Mouse (Mus musculus): ENCODE data around the gene Hmgn5. TPM values are rescaled to one million over a fixed set of nuclear protein-coding genes. Genes with fewer than 3 reads are reported as not detected.
A peak's percentile ranks its signal among the peaks of the same experiment; 100 is the strongest.

Hmgn5 gene
- 1 to 10 TPM; 8.2 to 9.3 TPM for total RNA-seq (2021)

DNA sequence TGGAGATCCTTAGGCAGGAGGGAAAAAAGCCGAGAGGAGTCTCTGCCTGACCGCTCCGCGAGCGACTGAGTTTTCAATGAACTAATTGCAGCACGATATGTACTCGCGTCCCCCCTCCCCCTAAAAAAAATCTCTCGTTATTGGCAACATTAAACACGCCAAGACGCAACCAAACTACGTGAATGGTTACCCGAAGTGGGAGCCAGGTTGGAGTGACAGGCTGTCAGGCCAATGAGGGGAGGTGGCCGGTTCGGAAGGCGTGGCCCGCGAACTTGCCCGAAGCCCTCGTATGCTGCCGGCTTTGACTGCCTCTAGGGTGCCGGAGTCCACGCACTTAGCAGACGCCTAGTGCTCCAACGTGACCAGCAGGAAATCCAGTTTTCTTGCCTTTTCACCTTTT lies at the start of gene Hmgn5:
Hmgn5 (minus strand) TSS at position 122 of the 400 bp plus-strand sequence.
- intact Hi-C loops (cut with DNase I), result loop anchor here (5.0 kb wide), 3 partner anchors 84 to 224 kb away; partner anchors contain the start of genes Brwd3 and Sh3bgrl
- DNase-seq (ENCODE audit: low spot score), result peak; percentile 86

DNA sequence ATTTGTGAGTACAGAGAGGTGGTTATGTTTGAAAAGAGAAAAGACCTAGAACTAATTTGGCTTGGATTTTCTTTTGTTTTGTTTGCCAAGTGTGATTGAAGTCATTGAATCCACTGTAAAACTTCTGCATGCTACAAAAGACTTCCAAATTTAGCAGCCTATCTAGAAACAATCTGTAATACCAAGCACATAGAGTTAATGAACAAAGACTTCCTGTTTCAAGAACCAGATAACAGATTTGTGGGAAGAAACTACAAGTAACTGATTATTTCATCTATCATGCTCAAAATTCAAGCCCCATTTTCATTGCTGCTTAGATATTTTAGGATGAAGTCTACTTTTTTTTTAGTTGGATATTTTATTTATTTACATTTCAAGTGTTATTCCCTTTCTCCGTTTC lies 34.6 kb upstream of the Hmgn5 start:
- DNase-seq (ENCODE audit: low spot score), result no peak
- intact Hi-C loops (cut with DNase I), result no loop called here

DNA sequence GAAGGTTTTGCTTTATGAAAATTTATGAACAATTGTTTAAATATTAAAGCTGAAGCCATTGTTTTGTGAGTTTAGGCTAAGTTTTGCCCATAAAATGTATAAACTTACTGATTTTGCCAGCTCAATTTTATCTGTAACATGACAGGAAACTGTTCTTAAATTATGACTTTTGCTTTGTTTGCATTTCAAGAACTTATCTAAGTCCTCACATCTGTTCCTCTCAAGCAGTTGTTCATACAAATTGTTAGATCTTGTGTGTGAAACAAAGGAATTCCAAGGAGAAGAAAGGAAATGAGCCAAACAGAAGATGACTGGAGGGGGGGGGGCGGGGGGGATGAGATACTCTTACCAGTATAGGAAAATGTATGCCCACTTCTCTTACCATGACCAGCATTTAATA lies 13.0 kb upstream of the Hmgn5 start:
- intact Hi-C loops (cut with DNase I), result no loop called here
- DNase-seq (ENCODE audit: low spot score), result no peak

DNA sequence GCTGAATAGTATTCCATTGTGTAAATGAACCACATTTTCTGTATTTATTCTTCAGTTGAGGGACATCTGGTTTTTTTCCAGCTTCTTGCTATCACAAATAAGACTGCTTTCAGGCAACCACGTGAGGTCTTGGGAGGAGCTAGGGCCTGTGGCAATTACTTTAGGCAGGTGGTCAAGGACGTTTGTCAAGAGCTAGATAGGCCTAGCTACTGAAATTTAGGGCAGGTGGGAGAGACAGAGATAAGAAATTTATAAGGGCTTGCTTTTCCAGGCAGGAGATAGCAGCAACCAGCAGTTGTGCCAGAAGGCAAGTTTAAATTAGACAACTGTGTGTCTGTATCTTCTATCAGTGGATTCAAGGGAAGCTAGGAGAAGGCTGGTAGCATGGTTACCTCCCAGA lies 7.7 kb upstream of the Hmgn5 start:
- DNase-seq (ENCODE audit: low spot score), result no peak
- intact Hi-C loops (cut with DNase I), result no loop called here

DNA sequence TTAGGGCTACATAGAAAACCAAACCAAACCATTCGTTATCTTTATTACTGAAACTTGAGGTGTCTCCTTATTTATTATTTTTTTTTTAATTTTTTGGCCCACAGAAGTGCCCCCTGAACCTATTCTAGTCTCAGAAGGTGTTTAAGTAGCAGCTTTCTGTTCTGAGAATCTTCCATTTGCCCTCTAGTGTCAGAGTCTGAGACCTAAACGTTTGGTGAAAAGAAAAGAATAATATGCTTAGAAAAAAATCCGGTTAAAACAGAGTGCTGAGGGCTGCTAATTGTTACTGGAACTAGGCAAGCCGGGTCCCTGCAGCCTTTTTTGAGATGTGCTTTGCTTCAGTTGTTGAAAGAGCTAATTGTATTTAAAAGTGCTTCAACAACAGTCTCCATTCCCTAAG lies 962 bp upstream of the Hmgn5 start:
- DNase-seq (ENCODE audit: low spot score), result no peak
- intact Hi-C loops (cut with DNase I), result loop anchor here (5.0 kb wide), 3 partner anchors 83 to 223 kb away; partner anchors contain the start of genes Brwd3 and Sh3bgrl

DNA sequence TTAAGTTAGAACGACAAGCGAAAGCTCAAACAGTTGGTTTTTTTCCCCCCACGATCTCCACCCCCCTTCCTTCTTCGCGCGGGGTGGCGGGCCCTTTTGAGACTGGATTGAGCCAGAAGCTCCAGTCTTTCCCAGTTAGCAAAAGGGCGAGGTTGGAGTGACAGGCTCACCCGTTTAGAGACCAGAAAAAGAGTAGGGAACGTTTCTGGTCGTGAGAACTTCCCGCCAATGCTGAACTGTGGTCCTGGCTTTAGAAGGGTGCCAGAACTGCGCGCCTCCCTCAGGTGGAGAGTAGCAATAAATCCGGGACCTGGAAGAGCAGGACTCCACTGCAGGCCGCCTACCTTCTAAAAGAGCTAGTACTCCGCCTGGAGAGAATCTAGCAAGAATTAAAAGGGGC lies 482 bp upstream of the Hmgn5 start:
- DNase-seq (ENCODE audit: low spot score), result peak; percentile 3
- intact Hi-C loops (cut with DNase I), result loop anchor here (5.0 kb wide), 3 partner anchors 84 to 224 kb away; partner anchors contain the start of genes Brwd3 and Sh3bgrl

DNA sequence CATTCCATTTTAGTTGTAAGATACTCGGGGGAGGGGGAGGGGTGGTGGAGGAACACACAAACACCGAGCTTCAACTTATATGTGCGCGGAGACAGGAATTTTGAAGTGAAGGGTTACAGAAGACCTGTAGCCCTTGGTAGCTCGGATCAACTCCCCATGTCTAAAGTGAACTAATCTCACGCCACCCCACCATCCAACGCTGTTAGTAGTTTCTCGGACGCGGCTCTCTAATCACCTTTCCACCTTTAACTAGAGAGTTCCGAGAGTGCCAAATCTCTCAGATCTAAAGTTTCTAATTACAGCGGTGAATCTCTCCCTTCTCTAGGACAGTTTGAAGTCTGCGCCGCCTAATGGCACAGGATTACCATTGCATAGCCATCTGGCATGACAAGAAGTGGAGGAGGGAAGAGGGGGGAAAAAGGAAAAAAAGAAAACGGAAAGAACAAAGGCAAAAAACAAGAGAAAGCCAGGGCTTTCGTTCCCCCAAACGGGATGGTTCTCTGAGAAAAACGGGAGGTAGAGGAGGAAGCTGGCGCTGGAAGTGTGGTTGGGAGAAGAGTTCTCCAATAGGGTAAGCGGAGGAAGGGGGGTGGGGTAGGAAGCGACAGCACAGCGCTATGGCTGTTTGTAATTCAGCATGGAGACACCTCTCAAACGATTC lies 703 bp downstream of the Hmgn5 start:
- intact Hi-C loops (cut with DNase I), result loop anchor here (5.0 kb wide), 3 partner anchors 85 to 225 kb away; partner anchors contain the start of genes Brwd3 and Sh3bgrl
- no peak for DNase-seq (ENCODE audit: low spot score)

DNA sequence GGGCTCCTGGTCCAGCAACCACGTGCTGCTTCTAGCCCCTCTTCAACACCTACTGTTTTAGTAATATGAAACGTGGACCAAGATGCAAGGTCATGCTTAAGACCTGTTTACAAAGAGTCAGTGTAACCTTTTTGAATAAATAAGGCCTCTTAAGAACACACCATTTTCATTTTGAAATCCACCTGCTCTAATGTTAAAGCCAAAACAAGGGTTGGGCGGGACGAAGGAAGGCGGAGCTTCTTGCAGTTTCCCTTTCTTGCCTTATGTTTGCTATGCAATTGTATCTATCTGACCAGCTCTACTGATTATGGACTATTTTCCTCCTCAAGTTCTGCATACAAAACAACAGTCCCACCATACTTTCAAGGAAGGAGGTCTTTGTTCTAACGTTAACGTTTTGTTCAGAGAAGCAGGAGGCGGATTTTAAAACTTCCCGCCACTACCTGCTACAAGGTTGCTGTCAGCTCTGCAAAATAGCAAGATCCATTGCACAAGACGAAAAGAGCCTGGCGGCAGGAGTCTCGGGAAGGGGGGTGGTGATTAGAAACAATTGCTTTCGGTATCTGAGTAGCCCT lies 1.5 kb downstream of the Hmgn5 start:
- intact Hi-C loops (cut with DNase I), result loop anchor here (5.0 kb wide), 3 partner anchors 86 to 226 kb away; partner anchors contain the start of genes Brwd3 and Sh3bgrl
- no peak for DNase-seq (ENCODE audit: low spot score)

DNA sequence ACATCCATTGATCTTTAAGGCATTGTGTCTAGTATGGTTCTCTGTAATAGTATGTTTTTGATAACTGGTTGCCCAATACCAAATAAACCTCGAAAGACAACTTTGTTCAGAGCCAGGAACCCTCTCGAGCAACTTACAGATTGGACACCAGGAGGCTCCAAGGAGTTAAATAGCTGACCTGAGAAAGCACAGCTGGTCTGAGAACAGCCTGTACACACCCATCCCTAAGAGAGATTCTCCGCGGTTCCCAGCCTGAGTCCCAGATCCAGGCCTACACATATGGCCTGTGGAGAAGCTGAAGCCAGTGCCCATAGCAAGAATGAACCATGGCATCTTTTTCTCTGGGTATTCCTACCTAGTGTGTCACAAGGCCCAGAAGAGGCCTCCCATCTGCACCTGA lies 11.9 kb downstream of the Hmgn5 start:
- no peak for DNase-seq (ENCODE audit: low spot score)
- intact Hi-C loops (cut with DNase I), result no loop called here

Other genes with a start within 250 kb of the Hmgn5 start
- 1 to 10 TPM; 4.7 to 6.8 TPM for gene Brwd3, start 179.0 kb downstream of the Hmgn5 start, total RNA-seq (2021)
- gene Sh3bgrl, start 82.0 kb upstream of the Hmgn5 start, total RNA-seq (2021), result 10 to 100 TPM; 33.6 to 38.3 TPM
- under 1 TPM; 0.08 to 0.25 TPM for gene Gm6377, start 183.4 kb upstream of the Hmgn5 start, total RNA-seq (2021)